Mouse (Mus musculus) thymus, adult 2 months (tissue): ENCODE measurements around the gene Pcbp3.

Experiments
- CTCF ChIP-seq: fragments of 200-500 bp; IDR thresholded peaks from 2 replicates; pipeline ENCODE4 v1.5.1; 2012; ENCODE audit warnings: mild to moderate bottlenecking, control low read depth, low read length, moderate library complexity, borderline replicate concordance; ENCODE audit not compliant: control insufficient read depth, poor library complexity, insufficient read depth; ENCODE audit errors: extremely low read depth
- POLR2A ChIP-seq: fragments of 200-500 bp; IDR thresholded peaks from 2 replicates; pipeline ENCODE4 v1.6.1; 2012; ENCODE audit warnings: mild to moderate bottlenecking, low read length, control low read depth, moderate library complexity; ENCODE audit not compliant: control insufficient read depth, poor library complexity, insufficient read depth; ENCODE audit errors: extremely low read depth

GRCm38 (mm10) chr10:76902588-76902987, 59.1 kb downstream of the Pcbp3 start:
- TF ChIP-seq CTCF (no peak), POLR2A (no peak)
